ENCODE assay signal across 24 mouse cellular contexts in genomic region chr5:27155671-27156070, GRCm38 (mm10).
DNase-seq lines count a peak whose midpoint lies in the region; ATAC-seq lines count a peak whose summit lies in the region.
"Had no signal": no experiment of that assay in that cellular context is flagged by ENCODE, and none has a peak within 500 bp of the region (broad histone marks: within the 10 kb centered on the region; RNA-seq: fewer than 3 reads in every experiment).

No protein-coding gene starts in this region.

- no peak overlapping the region for H3K4me2 ChIP-seq in kidney, embryonic 16.5 days (replicated peaks; ENCODE audit: low read depth, low read length)
- H3K4me2 ChIP-seq: embryonic facial prominence, embryonic 15.5 days; heart, embryonic 11.5 days; heart, embryonic 15.5 days; hindbrain, embryonic 13.5 days had no signal

- H3K27ac ChIP-seq in kidney, embryonic 16.5 days (ENCODE audit: low read length): no peak overlapping the region
- H3K27ac ChIP-seq: embryonic facial prominence, embryonic 15.5 days; forebrain, embryonic 10.5 days; heart, adult 2 months; heart, embryonic 15.5 days; hindbrain, embryonic 13.5 days; hindbrain, postnatal 0 days had no signal

- WGBS in kidney, embryonic 16.5 days: 79% methylated on average over 3 of the region's 3 CpGs

- no peaks in the 10 kb centered on the region for H3K9me3 ChIP-seq in kidney, embryonic 16.5 days (ENCODE audit: low read length)
- H3K9me3 ChIP-seq: embryonic facial prominence, embryonic 15.5 days; forebrain, embryonic 10.5 days; heart, embryonic 15.5 days; hindbrain, embryonic 13.5 days had no signal

- no peaks in the 10 kb centered on the region for H3K36me3 ChIP-seq in kidney, embryonic 16.5 days (ENCODE audit: insufficient read depth, low read length)
- H3K36me3 ChIP-seq: embryonic facial prominence, embryonic 15.5 days; forebrain, embryonic 10.5 days; G1E; heart, embryonic 15.5 days; hindbrain, embryonic 13.5 days had no signal

- DNase-seq in cerebellum, adult 11 months: peak; percentile 25
- DNase-seq in cerebellum, adult 9-10 months: peak; percentile 58
- no peak for DNase-seq in cerebellum, adult 8-10 months
- DNase-seq in kidney, adult 9 months: peak; percentile 3
- DNase-seq in thymus, postnatal 14 days: no peak
- DNase-seq: adrenal gland, postnatal 10 days; B cell, adult 2 months; embryo, embryonic 11 days; gastrocnemius, postnatal 36 days; heart, adult 2 months; heart, postnatal 14 days; kidney, adult 18-20 months had no signal

- H3K27me3 ChIP-seq in kidney, embryonic 16.5 days (ENCODE audit: insufficient read depth, low read length): no peaks in the 10 kb centered on the region
- H3K27me3 ChIP-seq: embryonic facial prominence, embryonic 15.5 days; heart, embryonic 15.5 days; hindbrain, embryonic 13.5 days had no signal

- no peak overlapping the region for H3K4me3 ChIP-seq in kidney, embryonic 16.5 days (ENCODE audit: low read length)
- H3K4me3 ChIP-seq: embryonic facial prominence, embryonic 15.5 days; erythroblast, embryonic 14.5 days; forebrain, embryonic 10.5 days; heart, adult 2 months; heart, embryonic 15.5 days; hindbrain, embryonic 13.5 days had no signal

- H3K4me1 ChIP-seq in kidney, embryonic 16.5 days (ENCODE audit: insufficient read depth, low read length): no peaks in the 10 kb centered on the region
- H3K4me1 ChIP-seq: embryonic facial prominence, embryonic 15.5 days; forebrain, embryonic 10.5 days; heart, embryonic 15.5 days had no signal

- no peak overlapping the region for H3K9ac ChIP-seq in kidney, embryonic 16.5 days (replicated peaks; ENCODE audit: low read length)
- H3K9ac ChIP-seq: embryonic facial prominence, embryonic 15.5 days; heart, embryonic 15.5 days; hindbrain, embryonic 13.5 days had no signal

- no peak for ATAC-seq in cerebellum, adult (ENCODE audit: insufficient number of reproducible peaks, low FRiP score, low TSS enrichment)
- no peak for ATAC-seq in kidney, embryonic 16.5 days (ENCODE audit: low FRiP score, low TSS enrichment)
- ATAC-seq: CD4-positive, CD25-positive, alpha-beta regulatory T cell, adult 4 months; forebrain, embryonic 14.5 days; hindbrain, postnatal 0 days had no signal

Comparison
In these comparisons a context has a peak if more than half of its experiments do, and no peak if none do; other contexts are left out.
1. DNase-seq: peak in cerebellum, adult 11 months (single experiment), cerebellum, adult 9-10 months (single experiment) and kidney, adult 9 months (single experiment); none in cerebellum, adult 8-10 months (single experiment) and thymus, postnatal 14 days (single experiment).